Mouse (Mus musculus): ENCODE data around the gene Rgs9. TPM values are rescaled to one million over a fixed set of nuclear protein-coding genes. Genes with fewer than 3 reads are reported as not detected.
"Not testable (repeated sequence)": the region's sequence is repeated elsewhere in the genome, so short reads cannot be mapped to it uniquely, and the experiment has no call there.

Gene Rgs9
- polyA plus RNA-seq, 1 experiment from 2014 or later = 1.4 TPM

DNA sequence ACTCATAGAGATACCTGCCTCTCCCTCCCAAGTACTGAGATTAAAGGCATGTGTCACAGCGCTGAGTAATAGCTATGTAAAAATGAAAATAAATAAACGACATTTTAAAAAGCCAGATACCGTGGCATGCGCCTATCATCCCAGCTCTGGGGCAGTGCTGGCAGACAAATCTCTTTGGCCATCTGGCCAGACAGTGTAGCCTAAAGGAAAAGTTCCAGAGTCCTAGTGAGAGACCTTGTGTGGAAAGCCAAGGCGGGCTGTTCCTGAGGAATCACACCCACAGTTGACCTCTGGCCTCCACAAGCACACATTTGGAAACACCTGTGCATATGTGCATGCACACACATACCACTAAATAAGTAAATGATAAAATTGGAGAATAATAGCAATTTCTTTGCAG is 22.0 kb upstream of the Rgs9 start:
- Histone ChIP-seq H3K4me3 (ENCODE audit: low read depth, low read length) (no peak overlapping the region), H3K27ac (replicated peaks; ENCODE audit: low read depth, low read length) (no peak overlapping the region), H3K9ac (ENCODE audit: low read depth, low read length) (no peak overlapping the region), H3K9me3 (ENCODE audit: control insufficient read depth, low read length) (no peaks in the 10 kb centered on the region), H3K27me3 (replicated peaks; ENCODE audit: control insufficient read depth, insufficient read depth, low read length) (no peaks in the 10 kb centered on the region), H3K4me2 (ENCODE audit: low read depth, low read length) (no peak overlapping the region), H3K36me3 (ENCODE audit: control insufficient read depth, insufficient read depth, low read length) (no peaks in the 10 kb centered on the region), H3K4me1 (ENCODE audit: control insufficient read depth, insufficient read depth, low read length) (no peaks in the 10 kb centered on the region)
- DNase-seq (ENCODE audit: low spot score) (no peak), ATAC-seq (ENCODE audit: low read depth) (no peak)
- 82% methylated on average over 5 of the region's 5 CpGs for WGBS

DNA sequence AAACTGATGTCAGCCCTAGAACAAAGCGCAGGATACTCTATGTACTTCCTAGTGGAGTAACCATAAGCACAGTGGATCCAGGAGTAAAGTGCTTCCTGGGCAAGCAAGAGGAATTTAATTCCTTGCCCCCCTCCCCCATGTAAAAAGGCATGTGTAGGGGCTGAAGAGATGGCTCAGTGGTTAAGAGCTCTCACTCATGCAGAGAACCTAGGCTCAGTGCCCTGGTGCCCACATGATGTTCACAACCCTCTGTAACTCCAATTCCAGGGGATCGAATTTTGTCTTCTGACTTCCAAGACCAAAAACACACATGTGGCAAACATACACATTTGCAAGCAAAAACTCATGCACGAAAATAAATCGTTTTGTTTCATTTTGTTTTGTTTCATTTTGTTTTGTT is 21.5 kb upstream of the Rgs9 start:
- Histone ChIP-seq H3K27ac (replicated peaks; ENCODE audit: low read depth, low read length) (no peak overlapping the region), H3K9me3 (ENCODE audit: control insufficient read depth, low read length) (no peaks in the 10 kb centered on the region), H3K36me3 (ENCODE audit: control insufficient read depth, insufficient read depth, low read length) (no peaks in the 10 kb centered on the region), H3K27me3 (replicated peaks; ENCODE audit: control insufficient read depth, insufficient read depth, low read length) (no peaks in the 10 kb centered on the region), H3K4me1 (ENCODE audit: control insufficient read depth, insufficient read depth, low read length) (no peaks in the 10 kb centered on the region), H3K4me3 (ENCODE audit: low read depth, low read length) (no peak overlapping the region), H3K4me2 (ENCODE audit: low read depth, low read length) (no peak overlapping the region), H3K9ac (ENCODE audit: low read depth, low read length) (no peak overlapping the region)
- 84% methylated on average over 4 of the region's 4 CpGs for WGBS
- DNase-seq (ENCODE audit: low spot score) (no peak), ATAC-seq (ENCODE audit: low read depth) (no peak)

DNA sequence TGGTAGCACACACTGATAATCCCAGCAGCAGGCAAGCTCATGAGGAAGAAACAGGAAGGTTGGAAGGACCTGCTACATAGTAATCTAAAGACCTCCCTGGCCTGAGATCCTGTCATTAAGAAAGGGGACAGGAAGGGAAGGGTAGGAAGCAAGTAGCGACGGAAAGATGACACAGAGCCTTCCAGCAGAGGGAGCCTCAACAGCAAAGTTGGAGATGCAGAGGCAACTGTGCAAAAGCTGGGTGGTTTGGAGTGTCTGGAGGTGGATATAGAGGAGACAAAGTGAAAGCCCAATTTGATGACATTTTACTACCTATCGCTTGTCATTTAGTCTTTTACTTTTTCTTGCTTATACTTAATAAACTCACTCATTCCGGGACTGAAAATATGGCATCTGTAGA is 19.0 kb upstream of the Rgs9 start:
- ATAC-seq (ENCODE audit: low read depth) (no peak), DNase-seq (ENCODE audit: low spot score) (no peak)
- Histone ChIP-seq H3K4me3 (ENCODE audit: low read depth, low read length) (no peak overlapping the region), H3K4me1 (ENCODE audit: control insufficient read depth, insufficient read depth, low read length) (peaks cover 4% of the 10 kb centered on the region; the same call in 1 of the 2 replicates), H3K27ac (replicated peaks; ENCODE audit: low read depth, low read length) (no peak overlapping the region), H3K9me3 (ENCODE audit: control insufficient read depth, low read length) (no peaks in the 10 kb centered on the region), H3K4me2 (ENCODE audit: low read depth, low read length) (no peak overlapping the region), H3K9ac (ENCODE audit: low read depth, low read length) (no peak overlapping the region), H3K36me3 (ENCODE audit: control insufficient read depth, insufficient read depth, low read length) (no peaks in the 10 kb centered on the region), H3K27me3 (replicated peaks; ENCODE audit: control insufficient read depth, insufficient read depth, low read length) (no peaks in the 10 kb centered on the region)
- WGBS = 37% methylated on average over 4 of the region's 4 CpGs

GRCm38 (mm10) chr11:109311885-109312605 is 14.1 kb upstream of the Rgs9 start:
- DNase-seq (ENCODE audit: low spot score) (peak; percentile 94), ATAC-seq (ENCODE audit: low read depth) (peak; percentile 96)
- Histone ChIP-seq H3K36me3 (ENCODE audit: control insufficient read depth, insufficient read depth, low read length) (no peaks in the 10 kb centered on the region), H3K9me3 (ENCODE audit: control insufficient read depth, low read length) (no peaks in the 10 kb centered on the region), H3K4me3 (ENCODE audit: low read depth, low read length) (peak overlapping the region; percentile 56), H3K4me2 (ENCODE audit: low read depth, low read length) (peak overlapping the region; percentile 68), H3K27ac (replicated peaks; ENCODE audit: low read depth, low read length) (peak overlapping the region; percentile 73), H3K9ac (ENCODE audit: low read depth, low read length) (peak overlapping the region; percentile 75), H3K27me3 (replicated peaks; ENCODE audit: control insufficient read depth, insufficient read depth, low read length) (no peaks in the 10 kb centered on the region), H3K4me1 (ENCODE audit: control insufficient read depth, insufficient read depth, low read length) (peaks cover 4% of the 10 kb centered on the region; the same call in 1 of the 2 replicates)
- 11% methylated on average over 20 of the region's 20 CpGs for WGBS

GRCm38 (mm10) chr11:109305680-109306079 is 7.8 kb upstream of the Rgs9 start:
- 77% methylated on average over 5 of the region's 5 CpGs for WGBS
- no peak overlapping the region for H3K4me2 ChIP-seq (ENCODE audit: low read depth, low read length)
- ATAC-seq (ENCODE audit: low read depth) = no peak
- no peak overlapping the region for H3K27ac ChIP-seq (replicated peaks; ENCODE audit: low read depth, low read length)
- no peak for DNase-seq (ENCODE audit: low spot score)
- no peaks in the 10 kb centered on the region for H3K36me3 ChIP-seq (ENCODE audit: control insufficient read depth, insufficient read depth, low read length)
- H3K27me3 ChIP-seq (replicated peaks; ENCODE audit: control insufficient read depth, insufficient read depth, low read length) = no peaks in the 10 kb centered on the region
- no peaks in the 10 kb centered on the region for H3K9me3 ChIP-seq (ENCODE audit: control insufficient read depth, low read length)
- H3K4me3 ChIP-seq (ENCODE audit: low read depth, low read length) = no peak overlapping the region
- H3K9ac ChIP-seq (ENCODE audit: low read depth, low read length) = no peak overlapping the region
- H3K4me1 ChIP-seq (ENCODE audit: control insufficient read depth, insufficient read depth, low read length) = no peaks in the 10 kb centered on the region

- ATAC-seq (ENCODE audit: low read depth) = no peak
- Histone ChIP-seq H3K36me3 (ENCODE audit: control insufficient read depth, insufficient read depth, low read length) (no peaks in the 10 kb centered on the region), H3K9me3 (ENCODE audit: control insufficient read depth, low read length) (no peaks in the 10 kb centered on the region), H3K4me1 (ENCODE audit: control insufficient read depth, insufficient read depth, low read length) (peaks cover 5% of the 10 kb centered on the region; the same call in 1 of the 2 replicates), H3K9ac (ENCODE audit: low read depth, low read length) (no peak overlapping the region), H3K27ac (replicated peaks; ENCODE audit: low read depth, low read length) (no peak overlapping the region), H3K27me3 (replicated peaks; ENCODE audit: control insufficient read depth, insufficient read depth, low read length) (no peaks in the 10 kb centered on the region), H3K4me3 (ENCODE audit: low read depth, low read length) (no peak overlapping the region), H3K4me2 (ENCODE audit: low read depth, low read length) (no peak overlapping the region)
- peak; percentile 41 for DNase-seq (ENCODE audit: low spot score)
- WGBS = 67% methylated on average over 4 of the region's 4 CpGs
Measured at GRCm38 (mm10) chr11:109302338-109302737, 4.4 kb upstream of the Rgs9 start.

GRCm38 (mm10) chr11:109297031-109297430 is 898 bp downstream of the Rgs9 start:
- 75% methylated on average over 7 of the region's 7 CpGs for WGBS
- Histone ChIP-seq H3K9me3 (ENCODE audit: control insufficient read depth, low read length) (no peaks in the 10 kb centered on the region), H3K9ac (ENCODE audit: low read depth, low read length) (no peak overlapping the region), H3K27me3 (replicated peaks; ENCODE audit: control insufficient read depth, insufficient read depth, low read length) (no peaks in the 10 kb centered on the region), H3K36me3 (ENCODE audit: control insufficient read depth, insufficient read depth, low read length) (no peaks in the 10 kb centered on the region), H3K4me3 (ENCODE audit: low read depth, low read length) (no peak overlapping the region), H3K27ac (replicated peaks; ENCODE audit: low read depth, low read length) (no peak overlapping the region), H3K4me2 (ENCODE audit: low read depth, low read length) (peak overlapping the region; percentile 72), H3K4me1 (ENCODE audit: control insufficient read depth, insufficient read depth, low read length) (peaks cover 5% of the 10 kb centered on the region; the same call in 1 of the 2 replicates)
- DNase-seq (ENCODE audit: low spot score) (no peak), ATAC-seq (ENCODE audit: low read depth) (no peak)

DNA sequence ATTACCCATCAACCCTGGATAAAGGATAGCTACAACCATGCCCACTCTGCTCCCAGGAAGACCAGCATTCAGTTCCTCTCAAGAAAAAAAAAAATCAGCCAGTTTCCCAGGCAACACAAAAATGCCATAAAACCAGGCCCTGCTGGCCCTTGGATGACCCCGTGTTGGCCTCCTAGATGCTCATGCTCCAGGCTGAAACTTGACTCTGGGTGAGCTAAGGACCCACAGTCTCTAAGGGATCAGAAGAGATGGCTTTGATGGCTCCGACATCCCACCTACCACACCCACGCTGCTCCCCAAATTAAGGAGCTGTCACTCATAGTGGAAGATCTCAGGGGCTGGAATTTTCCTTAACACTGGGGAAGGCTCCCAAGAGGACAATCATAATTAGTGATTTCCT is 5.9 kb downstream of the Rgs9 start:
- Histone ChIP-seq H3K9me3 (ENCODE audit: control insufficient read depth, low read length) (no peaks in the 10 kb centered on the region), H3K27me3 (replicated peaks; ENCODE audit: control insufficient read depth, insufficient read depth, low read length) (no peaks in the 10 kb centered on the region), H3K9ac (ENCODE audit: low read depth, low read length) (no peak overlapping the region), H3K36me3 (ENCODE audit: control insufficient read depth, insufficient read depth, low read length) (no peaks in the 10 kb centered on the region), H3K4me1 (ENCODE audit: control insufficient read depth, insufficient read depth, low read length) (peaks cover 3% of the 10 kb centered on the region; the same call in 1 of the 2 replicates), H3K27ac (replicated peaks; ENCODE audit: low read depth, low read length) (no peak overlapping the region), H3K4me2 (ENCODE audit: low read depth, low read length) (no peak overlapping the region), H3K4me3 (ENCODE audit: low read depth, low read length) (no peak overlapping the region)
- no peak for ATAC-seq (ENCODE audit: low read depth)
- no peak for DNase-seq (ENCODE audit: low spot score)
- WGBS = 27% methylated on average over 3 of the region's 3 CpGs

DNA sequence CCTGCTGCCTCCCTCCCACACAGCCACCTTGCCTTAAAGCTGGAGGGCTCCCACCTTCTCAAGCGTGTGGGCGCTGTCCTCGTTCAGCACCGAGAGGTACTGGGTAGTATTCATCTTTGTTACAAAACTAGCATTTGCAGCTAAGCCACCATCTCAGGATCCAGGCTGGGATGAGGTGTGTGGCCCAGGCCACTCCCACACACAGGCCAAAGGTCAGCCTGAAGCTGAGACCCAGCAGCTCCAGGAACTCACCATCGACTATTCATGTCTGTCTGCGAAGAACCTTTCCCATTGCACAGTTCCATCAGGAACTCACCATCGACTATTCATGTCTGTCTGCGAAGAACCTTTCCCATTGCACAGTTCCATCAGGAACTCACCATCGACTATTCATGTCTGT is 8.6 kb downstream of the Rgs9 start:
- not testable (repeated sequence) for H3K9me3 ChIP-seq (ENCODE audit: control insufficient read depth, low read length); ATAC-seq (ENCODE audit: low read depth); H3K36me3 ChIP-seq (ENCODE audit: control insufficient read depth, insufficient read depth, low read length); H3K4me3 ChIP-seq (ENCODE audit: low read depth, low read length); DNase-seq (ENCODE audit: low spot score); H3K4me2 ChIP-seq (ENCODE audit: low read depth, low read length); H3K27me3 ChIP-seq (replicated peaks; ENCODE audit: control insufficient read depth, insufficient read depth, low read length); H3K9ac ChIP-seq (ENCODE audit: low read depth, low read length); H3K4me1 ChIP-seq (ENCODE audit: control insufficient read depth, insufficient read depth, low read length); H3K27ac ChIP-seq (replicated peaks; ENCODE audit: low read depth, low read length)
- WGBS = 90% methylated on average over 9 of the region's 9 CpGs
